Mouse (Mus musculus): ENCODE measurements around the gene Shisal1. TPM values are rescaled to one million over a fixed set of nuclear protein-coding genes. Genes with fewer than 3 reads are reported as not detected.
A peak's percentile ranks its signal among the peaks of the same experiment; 100 is the strongest.

The Shisal1 gene
- polyA plus RNA-seq, 2 experiments, result 5.8 to 7.7 TPM

GRCm38 (mm10) chr15:84365675-84366381, 81.1 kb downstream of the Shisal1 start:
- no peak overlapping the region for H3K4me3 ChIP-seq (replicated peaks; ENCODE audit: low read length)
- H3K27me3 ChIP-seq (ENCODE audit: control insufficient read depth, insufficient read depth, low read length), result no peaks in the 10 kb centered on the region
- no peak for ATAC-seq (ENCODE audit: low FRiP score, low read depth)
- no peak overlapping the region for H3K9ac ChIP-seq (ENCODE audit: low read depth, low read length, severe bottlenecking)
- H3K36me3 ChIP-seq (ENCODE audit: control insufficient read depth, insufficient read depth, low read length), result no peaks in the 10 kb centered on the region
- no peak for TF ChIP-seq POLR2A (IDR thresholded peaks at IDR 0.05; ENCODE audit: borderline replicate concordance, extremely low read depth, insufficient read depth, insufficient read length)
- H3K4me1 ChIP-seq (ENCODE audit: control insufficient read depth, insufficient read depth, low read length), result peaks cover 5% of the 10 kb centered on the region; the same call in 1 of the 2 replicates
- H3K27ac ChIP-seq (replicated peaks; ENCODE audit: low read depth, low read length), result no peak overlapping the region
- peak; percentile 29 for DNase-seq (ENCODE audit: low spot score)
- no peak overlapping the region for H3K4me2 ChIP-seq (replicated peaks; ENCODE audit: low read depth, low read length, severe bottlenecking)
- no peaks in the 10 kb centered on the region for H3K9me3 ChIP-seq (ENCODE audit: control insufficient read depth, low read length)
- WGBS, result 61% methylated on average over 17 of the region's 17 CpGs

- Histone ChIP-seq H3K27ac (replicated peaks; ENCODE audit: low read depth, low read length) (no peak overlapping the region), H3K9me3 (ENCODE audit: control insufficient read depth, low read length) (no peaks in the 10 kb centered on the region), H3K9ac (ENCODE audit: low read depth, low read length, severe bottlenecking) (no peak overlapping the region), H3K4me3 (replicated peaks; ENCODE audit: low read length) (no peak overlapping the region), H3K36me3 (ENCODE audit: control insufficient read depth, insufficient read depth, low read length) (no peaks in the 10 kb centered on the region), H3K27me3 (ENCODE audit: control insufficient read depth, insufficient read depth, low read length) (no peaks in the 10 kb centered on the region), H3K4me2 (replicated peaks; ENCODE audit: low read depth, low read length, severe bottlenecking) (no peak overlapping the region), H3K4me1 (ENCODE audit: control insufficient read depth, insufficient read depth, low read length) (peaks cover 9% of the 10 kb centered on the region; the same call in 1 of the 2 replicates)
- WGBS, result 75% methylated on average over 3 of the region's 3 CpGs
- no peak for ATAC-seq (ENCODE audit: low FRiP score, low read depth)
- no peak for DNase-seq (ENCODE audit: low spot score)
- no peak for TF ChIP-seq POLR2A (IDR thresholded peaks at IDR 0.05; ENCODE audit: borderline replicate concordance, extremely low read depth, insufficient read depth, insufficient read length)
Measured at GRCm38 (mm10) chr15:84364746-84365145, 82.2 kb downstream of the Shisal1 start.

DNA sequence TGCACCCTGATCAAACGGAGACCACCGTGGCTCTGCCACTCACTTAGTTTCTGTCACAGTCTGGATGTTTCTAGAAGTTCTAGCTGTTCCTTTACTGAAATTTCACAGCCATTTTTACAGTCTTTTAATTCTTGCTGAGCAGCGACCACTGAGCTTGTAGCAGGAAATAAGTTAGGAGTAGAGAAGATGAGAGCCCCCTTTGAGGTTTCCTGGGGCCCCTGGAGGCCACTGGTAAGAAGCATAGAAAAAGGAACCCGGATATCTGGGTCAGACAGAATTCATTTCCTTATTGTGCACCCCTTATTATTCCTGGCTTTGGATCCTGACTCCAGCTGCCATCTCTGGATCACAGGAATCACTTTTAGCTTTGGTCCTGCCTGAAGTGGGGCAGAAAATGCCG, 91.8 kb downstream of the Shisal1 start:
- TF ChIP-seq POLR2A (IDR thresholded peaks at IDR 0.05; ENCODE audit: borderline replicate concordance, extremely low read depth, insufficient read depth, insufficient read length), result no peak
- Histone ChIP-seq H3K4me3 (replicated peaks; ENCODE audit: low read length) (no peak overlapping the region), H3K27me3 (ENCODE audit: control insufficient read depth, insufficient read depth, low read length) (no peaks in the 10 kb centered on the region), H3K9me3 (ENCODE audit: control insufficient read depth, low read length) (no peaks in the 10 kb centered on the region), H3K4me2 (replicated peaks; ENCODE audit: low read depth, low read length, severe bottlenecking) (no peak overlapping the region), H3K9ac (ENCODE audit: low read depth, low read length, severe bottlenecking) (no peak overlapping the region), H3K36me3 (ENCODE audit: control insufficient read depth, insufficient read depth, low read length) (no peaks in the 10 kb centered on the region), H3K4me1 (ENCODE audit: control insufficient read depth, insufficient read depth, low read length) (peaks cover 12% of the 10 kb centered on the region), H3K27ac (replicated peaks; ENCODE audit: low read depth, low read length) (no peak overlapping the region)
- ATAC-seq (ENCODE audit: low FRiP score, low read depth) (no peak), DNase-seq (ENCODE audit: low spot score) (no peak)
- WGBS, result 71% methylated on average over 5 of the region's 5 CpGs

GRCm38 (mm10) chr15:84351915-84352844, 94.7 kb downstream of the Shisal1 start:
- Histone ChIP-seq H3K4me2 (replicated peaks; ENCODE audit: low read depth, low read length, severe bottlenecking) (no peak overlapping the region), H3K27me3 (ENCODE audit: control insufficient read depth, insufficient read depth, low read length) (no peaks in the 10 kb centered on the region), H3K27ac (replicated peaks; ENCODE audit: low read depth, low read length) (0 out of 2 replicates have a peak overlapping the region, but pooled peaks have one; percentile 41), H3K9me3 (ENCODE audit: control insufficient read depth, low read length) (no peaks in the 10 kb centered on the region; the same call in 1 of the 2 replicates), H3K9ac (ENCODE audit: low read depth, low read length, severe bottlenecking) (no peak overlapping the region), H3K4me1 (ENCODE audit: control insufficient read depth, insufficient read depth, low read length) (peaks cover 12% of the 10 kb centered on the region), H3K36me3 (ENCODE audit: control insufficient read depth, insufficient read depth, low read length) (no peaks in the 10 kb centered on the region), H3K4me3 (replicated peaks; ENCODE audit: low read length) (no peak overlapping the region)
- no peak for TF ChIP-seq POLR2A (IDR thresholded peaks at IDR 0.05; ENCODE audit: borderline replicate concordance, extremely low read depth, insufficient read depth, insufficient read length)
- 34% methylated on average over 21 of the region's 21 CpGs for WGBS
- DNase-seq (ENCODE audit: low spot score), result peak; percentile 63
- peak; percentile 56 for ATAC-seq (ENCODE audit: low FRiP score, low read depth)

DNA sequence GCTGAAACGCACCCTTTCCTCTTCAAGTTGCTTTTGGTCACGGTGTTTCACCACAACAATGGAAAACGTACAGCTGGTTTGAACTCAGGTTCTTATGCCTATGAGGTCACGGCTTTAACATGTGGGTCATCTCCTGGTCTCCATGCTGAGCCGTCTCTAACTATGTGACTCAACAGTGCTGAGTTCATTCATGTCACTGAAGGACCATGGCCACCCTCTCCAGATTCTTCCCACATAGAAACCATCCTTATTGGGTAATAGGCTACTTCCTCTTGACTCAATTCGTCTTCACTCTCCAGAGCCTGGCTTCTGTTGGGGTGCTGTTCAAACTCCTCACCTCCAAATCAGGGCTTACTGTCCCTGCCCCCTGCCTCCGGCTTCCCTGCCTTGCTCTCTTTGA, 95.6 kb downstream of the Shisal1 start:
- H3K9me3 ChIP-seq (ENCODE audit: control insufficient read depth, low read length), result no peaks in the 10 kb centered on the region; the same call in 1 of the 2 replicates
- no peaks in the 10 kb centered on the region for H3K36me3 ChIP-seq (ENCODE audit: control insufficient read depth, insufficient read depth, low read length)
- H3K27ac ChIP-seq (replicated peaks; ENCODE audit: low read depth, low read length), result no peak overlapping the region
- ATAC-seq (ENCODE audit: low FRiP score, low read depth) (no peak), DNase-seq (ENCODE audit: low spot score) (no peak)
- WGBS, result 94% methylated on average over 7 of the region's 7 CpGs
- no peak for TF ChIP-seq POLR2A (IDR thresholded peaks at IDR 0.05; ENCODE audit: borderline replicate concordance, extremely low read depth, insufficient read depth, insufficient read length)
- H3K9ac ChIP-seq (ENCODE audit: low read depth, low read length, severe bottlenecking), result no peak overlapping the region
- no peaks in the 10 kb centered on the region for H3K27me3 ChIP-seq (ENCODE audit: control insufficient read depth, insufficient read depth, low read length)
- peaks cover 12% of the 10 kb centered on the region for H3K4me1 ChIP-seq (ENCODE audit: control insufficient read depth, insufficient read depth, low read length)
- H3K4me2 ChIP-seq (replicated peaks; ENCODE audit: low read depth, low read length, severe bottlenecking), result no peak overlapping the region
- no peak overlapping the region for H3K4me3 ChIP-seq (replicated peaks; ENCODE audit: low read length)

All from limb, embryonic 14.5 days (tissue).